Mouse (Mus musculus) left cerebral cortex, postnatal 25 days (tissue): ENCODE measurements at regions not wholly inside any gene's neighbourhood (a gene's known extent, or its start where the extent isn't known, plus 50 kb on each side); places are given as distances from the start of the nearest gene placed in this dataset.
A peak's percentile ranks its signal among the peaks of the same experiment; 100 is the strongest.
"Not testable (repeated sequence)": the region's sequence is repeated elsewhere in the genome, so short reads cannot be mapped to it uniquely, and the experiment has no call there.

Source experiments
- DNase-seq, 2 experiments: peaks; one replicate each; pipeline ENCODE4 v3.0.0; 2022; ENCODE audit warnings: low spot score in 2 of 2, mixed read lengths in 1 of 2
- intact Hi-C: fragments of 180-260 bp; cut with DNase I; formaldehyde crosslinking; loops from one replicate; pipeline ENCODE4 v1.15.1; 2025

- DNase-seq, intact Hi-C loops: not testable (repeated sequence)
These were observed 525.2 kb downstream of the 4930447F04Rik start for GRCm38 (mm10) chrX:65778656-65779370.

GRCm38 (mm10) chrX:65769861-65770260, 534.2 kb downstream of the 4930447F04Rik start:
- intact Hi-C loops: no loop called here
- DNase-seq: no peak

DNA sequence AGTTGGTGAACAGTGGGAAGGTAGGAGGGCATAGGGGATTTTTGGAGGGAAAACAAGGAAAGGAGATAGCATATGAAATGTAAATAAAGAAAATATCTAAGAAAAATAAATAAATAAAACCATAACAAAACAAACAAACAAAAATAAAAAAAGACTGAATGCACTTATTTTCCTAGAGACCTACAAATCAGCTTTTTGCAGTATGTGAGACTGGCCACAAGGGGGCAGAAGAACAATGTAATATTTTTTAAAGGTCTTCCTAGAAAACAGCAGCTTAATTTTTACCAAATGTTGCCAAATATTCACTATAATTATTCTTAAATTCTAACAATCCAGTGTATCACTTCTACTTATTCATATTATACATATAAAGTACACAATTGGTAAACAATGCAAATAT, 569.4 kb downstream of the 4930447F04Rik start:
- DNase-seq: peak in 1 of 2 experiments; percentile 28
- intact Hi-C loops: loop anchor here (10.0 kb wide), 1 partner anchor 920 kb away; no protein-coding TSS in a partner anchor

- DNase-seq: peak; percentile 2 to 3
- intact Hi-C loops: no loop called here
These were observed 588.5 kb downstream of the 4930447F04Rik start for GRCm38 (mm10) chrX:65715562-65715961.
